Mouse (Mus musculus) MEL (cell line): ENCODE data around the gene Nexn.

ENCODE experiments used
- BHLHE40 ChIP-seq: IDR thresholded peaks from 2 replicates; pipeline ENCODE4 v1.6.1; 2012; ENCODE audit warnings: low read depth, mild to moderate bottlenecking, inconsistent platforms, low read length, improper control_type of control experiment, borderline replicate concordance
- TAL1 ChIP-seq: IDR thresholded peaks from 2 replicates; pipeline ENCODE4 v1.6.1; 2012; ENCODE audit warnings: mild to moderate bottlenecking, inconsistent platforms, low read length, moderate library complexity, mixed read lengths

DNA sequence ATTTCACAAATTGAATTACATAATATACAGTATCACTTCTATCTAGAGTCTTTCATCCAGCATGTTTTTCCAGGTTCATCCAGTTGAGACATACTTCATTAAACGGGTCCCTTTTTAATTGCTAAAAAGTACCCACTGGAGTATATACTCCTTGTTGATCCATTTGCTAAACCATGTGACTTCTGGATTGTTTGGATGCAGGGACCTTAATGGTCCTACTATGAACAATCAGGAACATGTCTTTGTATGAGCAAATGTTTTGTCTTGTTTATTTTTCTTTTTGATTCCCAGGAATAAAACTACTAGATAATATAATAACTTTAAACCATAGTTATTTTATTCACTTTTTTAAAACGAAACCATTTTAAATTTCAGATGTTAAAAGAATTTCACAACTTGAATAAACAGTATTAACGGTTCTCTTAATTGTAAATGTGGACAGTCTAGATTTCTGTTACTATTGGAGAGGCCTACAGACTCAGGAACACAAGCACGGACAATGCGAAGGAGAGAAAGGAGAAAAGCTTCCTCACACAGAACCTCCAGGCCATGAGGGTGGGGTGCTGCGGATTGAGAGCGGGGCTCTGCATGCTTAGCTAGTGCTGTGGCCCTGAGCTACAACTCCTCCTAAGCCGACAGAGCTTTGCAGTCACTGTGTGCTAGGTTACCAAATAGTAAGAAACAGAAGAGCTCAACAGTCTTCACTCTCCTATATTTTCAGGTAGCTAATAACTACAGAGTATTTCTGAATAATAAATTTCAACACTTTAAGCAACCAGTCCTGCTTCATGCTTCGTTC is 75.3 kb downstream of the Nexn start:
- TF ChIP-seq TAL1, result no peak
- TF ChIP-seq BHLHE40, result no peak
